Mouse (Mus musculus) MN1 (cell line): ENCODE measurements around the gene Zswim8.

ENCODE experiments used
- DNase-seq: peaks from one replicate; pipeline ENCODE4 v3.0.0-alpha.2; 2016; ENCODE audit warnings: low spot score

The Zswim8 gene

GRCm38 (mm10) chr14:20707201-20708190, at the start of gene Zswim8:
Gene Zswim8 (plus strand): TSS chr14:20707552.
- DNase-seq = peak; percentile 89

DNA sequence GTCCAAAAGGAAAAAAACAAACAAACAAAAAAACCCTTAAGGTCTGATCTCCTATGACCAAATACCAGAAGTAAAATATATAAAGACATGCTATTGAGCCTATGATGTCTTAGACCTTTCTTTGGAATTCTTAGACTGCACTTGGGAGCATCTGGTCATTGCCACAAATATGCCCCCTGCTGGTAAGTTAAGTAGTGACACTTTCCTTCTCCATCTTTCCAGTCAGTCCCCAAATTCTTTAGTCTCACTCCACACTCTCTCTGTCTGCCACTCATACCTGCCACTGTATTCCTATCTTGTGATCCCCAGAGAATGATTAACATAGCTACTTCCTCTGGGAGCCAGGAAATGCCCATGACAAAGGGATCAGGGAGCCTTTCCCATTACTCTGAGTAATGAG, 49.0 kb upstream of the Zswim8 start:
- DNase-seq = peak; percentile 58

GRCm38 (mm10) chr14:20658902-20659301, 48.5 kb upstream of the Zswim8 start:
- no peak for DNase-seq

GRCm38 (mm10) chr14:20659687-20660086, 47.7 kb upstream of the Zswim8 start:
- DNase-seq = no peak

GRCm38 (mm10) chr14:20660827-20661660, 46.3 kb upstream of the Zswim8 start:
- DNase-seq = peak; percentile 95

- DNase-seq = no peak
These were observed 45.6 kb upstream of the Zswim8 start for GRCm38 (mm10) chr14:20661661-20662331.

GRCm38 (mm10) chr14:20662740-20663139, 44.6 kb upstream of the Zswim8 start:
- DNase-seq = no peak

DNA sequence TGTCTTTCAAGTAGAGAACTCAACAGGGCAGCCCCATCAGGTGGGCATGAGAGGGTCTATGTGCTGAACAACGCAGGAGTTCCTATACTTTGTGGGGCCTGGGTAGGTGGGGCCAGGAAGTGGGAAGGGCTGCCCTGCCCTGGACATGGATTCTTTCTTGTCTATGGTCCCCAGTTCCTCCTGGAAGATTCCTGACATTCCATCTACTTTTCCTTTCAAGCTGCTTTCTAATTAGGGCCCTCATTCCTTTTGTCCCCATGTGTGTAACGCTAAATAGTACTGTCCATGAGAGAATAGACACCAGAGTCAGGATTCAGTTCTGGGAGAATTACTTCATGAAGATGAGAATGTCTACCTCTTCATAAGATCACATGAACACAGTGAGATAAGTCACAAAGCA, 43.8 kb upstream of the Zswim8 start:
- no peak for DNase-seq

- DNase-seq = no peak
These were observed 42.9 kb upstream of the Zswim8 start for GRCm38 (mm10) chr14:20664436-20664835.

- DNase-seq = no peak
These were observed 39.9 kb upstream of the Zswim8 start for GRCm38 (mm10) chr14:20667469-20667868.

- DNase-seq = no peak
These were observed 39.1 kb upstream of the Zswim8 start, which contains the start of gene Synpo2l for GRCm38 (mm10) chr14:20668154-20668810. Gene Synpo2l (minus strand): TSS chr14:20668354.

DNA sequence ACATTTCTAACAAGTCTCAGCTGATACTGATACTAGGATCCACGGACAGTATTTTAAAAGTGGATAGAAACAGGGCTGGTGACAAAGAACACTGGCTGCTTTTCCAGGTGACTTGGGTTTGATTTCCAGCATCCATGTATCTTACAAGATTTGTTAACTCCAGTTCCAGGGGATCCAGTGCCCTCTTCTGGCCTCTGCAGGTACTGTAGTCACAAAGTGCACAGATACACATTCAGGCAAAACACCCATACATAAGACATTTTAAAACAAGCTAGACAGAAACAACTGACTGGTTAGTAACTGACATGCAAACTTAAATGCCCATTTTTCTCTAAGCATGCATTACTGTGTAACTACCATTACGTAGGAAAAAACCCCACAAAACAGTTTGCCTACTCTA, 34.4 kb upstream of the Zswim8 start:
- DNase-seq = peak; percentile 45

DNA sequence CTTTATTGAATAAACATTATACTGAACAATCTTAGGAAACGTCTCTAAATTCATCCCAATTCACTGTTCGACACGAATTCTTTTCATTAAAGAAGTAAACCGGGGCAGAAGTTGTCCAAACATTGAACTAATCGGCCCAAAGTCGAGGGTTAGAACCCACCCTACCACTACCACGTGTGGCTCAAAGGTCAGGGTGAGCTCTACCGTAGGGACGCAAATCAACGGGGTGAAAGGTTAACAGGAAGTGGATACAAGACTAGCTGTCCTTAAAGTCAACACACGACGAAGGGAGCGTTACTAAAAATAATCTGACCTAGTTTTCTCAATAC, 33.7 kb upstream of the Zswim8 start:
- no peak for DNase-seq

GRCm38 (mm10) chr14:20674064-20674833, 33.1 kb upstream of the Zswim8 start, which contains the start of gene Sec24c:
Gene Sec24c (plus strand): TSS chr14:20674308.
- peak; percentile 98 for DNase-seq

GRCm38 (mm10) chr14:20677906-20678305, 29.4 kb upstream of the Zswim8 start:
- no peak for DNase-seq

DNA sequence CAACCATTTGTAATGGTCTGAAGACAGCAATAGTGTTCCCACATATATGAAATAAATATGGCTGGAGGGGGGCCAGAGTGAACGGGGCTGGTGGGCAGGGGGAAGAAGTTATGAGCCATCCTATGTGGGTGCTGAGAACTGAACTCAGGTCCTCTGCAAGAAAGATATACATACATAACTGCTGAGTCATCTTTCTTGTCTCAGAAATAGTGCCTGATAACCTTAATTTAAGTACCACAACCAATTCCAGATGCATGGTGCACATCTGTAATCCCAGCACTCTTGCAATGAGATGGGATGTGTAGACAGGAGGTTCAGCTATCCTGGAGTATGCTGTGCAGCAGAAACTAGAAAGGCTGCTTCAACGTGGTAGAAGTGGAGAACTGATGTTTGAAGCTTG, 25.6 kb upstream of the Zswim8 start:
- no peak for DNase-seq

DNA sequence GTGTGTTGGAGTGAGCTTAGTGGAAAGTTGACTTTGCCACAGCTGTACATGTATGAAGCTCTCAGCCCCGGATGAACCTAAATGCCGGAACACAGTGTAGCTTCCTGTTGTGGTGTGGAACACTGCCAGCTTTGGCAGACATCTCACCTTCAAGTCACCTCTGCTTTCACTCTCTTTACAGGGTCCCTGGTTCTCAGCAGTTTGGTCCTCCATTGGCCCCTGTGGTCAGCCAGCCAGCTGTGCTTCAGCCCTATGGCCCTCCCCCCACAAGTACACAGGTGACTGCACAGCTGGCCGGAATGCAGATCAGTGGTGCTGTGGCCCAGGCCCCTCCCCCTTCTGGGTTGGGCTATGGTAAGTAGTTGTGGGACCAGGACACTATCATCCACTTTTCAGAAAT, 24.9 kb upstream of the Zswim8 start:
- no peak for DNase-seq

- DNase-seq = no peak
These were observed 20.8 kb upstream of the Zswim8 start for GRCm38 (mm10) chr14:20686576-20686975.

- DNase-seq = no peak
These were observed 18.3 kb upstream of the Zswim8 start for GRCm38 (mm10) chr14:20689009-20689408.

- DNase-seq = no peak
These were observed 15.6 kb upstream of the Zswim8 start for GRCm38 (mm10) chr14:20691772-20692171.

DNA sequence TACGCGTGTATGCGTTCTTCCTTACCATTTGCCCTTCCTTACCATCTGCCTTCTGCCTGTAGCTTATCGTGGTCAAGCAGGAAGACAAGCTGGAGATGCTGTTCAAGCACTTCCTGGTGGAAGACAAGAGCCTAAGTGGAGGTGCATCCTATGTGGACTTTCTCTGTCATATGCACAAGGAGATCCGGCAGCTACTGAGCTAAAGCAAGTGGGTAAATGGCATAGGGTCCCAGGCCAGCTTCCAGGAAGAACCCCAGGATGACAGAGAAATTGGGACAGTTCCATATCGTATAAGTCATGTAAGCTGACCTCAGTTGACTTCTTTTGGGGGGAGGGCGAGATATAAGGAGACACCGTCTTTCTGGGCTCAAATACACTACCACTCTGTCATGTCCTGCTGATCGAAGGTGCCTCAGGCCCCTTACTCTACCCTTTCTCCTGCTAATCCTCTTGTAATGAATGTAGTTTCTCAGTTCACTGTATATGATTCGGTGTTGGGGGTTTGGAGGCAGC, 13.7 kb upstream of the Zswim8 start:
- no peak for DNase-seq
